Mouse (Mus musculus): ENCODE measurements around the gene Itk.

Gene Itk

DNA sequence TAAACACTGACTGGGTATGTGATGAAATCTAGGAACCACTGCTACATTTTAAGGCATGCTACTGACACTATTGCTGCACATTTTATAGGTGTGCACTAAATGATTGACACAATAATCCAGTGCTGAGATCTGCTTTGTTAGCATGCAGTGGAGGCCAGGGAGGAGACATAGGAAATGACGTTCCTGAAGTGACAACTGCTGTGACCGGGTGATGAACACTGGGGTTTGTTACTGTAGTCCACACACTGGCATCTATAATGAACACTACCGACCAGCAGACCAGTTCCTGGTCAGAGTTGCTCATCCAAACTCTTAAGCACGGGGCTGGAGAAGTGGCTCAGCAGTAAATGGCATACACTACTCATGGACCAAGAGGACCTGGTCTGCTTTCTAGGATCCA, 4.1 kb upstream of the Itk start:
- DNase-seq (ENCODE audit: low spot score) = no peak

DNA sequence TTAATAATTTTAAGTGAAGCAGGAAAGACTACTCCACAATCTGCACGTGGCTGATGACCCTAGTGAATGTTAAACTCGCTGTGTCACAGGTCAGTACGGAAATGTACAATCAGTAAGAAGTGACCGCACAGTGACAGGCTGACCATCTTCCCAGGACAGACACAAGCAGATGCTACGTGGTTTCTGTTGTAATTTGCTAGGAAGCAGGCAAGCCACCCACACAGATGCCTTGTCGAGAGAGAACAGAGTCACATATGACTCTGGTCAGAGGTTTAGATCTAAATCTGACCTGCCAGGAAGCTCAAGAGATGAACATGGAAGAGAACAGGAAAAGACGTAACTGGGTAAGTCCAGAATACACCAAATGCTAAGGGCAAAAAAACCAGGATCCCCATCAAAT, 3.6 kb upstream of the Itk start:
- DNase-seq (ENCODE audit: low spot score) = no peak

DNA sequence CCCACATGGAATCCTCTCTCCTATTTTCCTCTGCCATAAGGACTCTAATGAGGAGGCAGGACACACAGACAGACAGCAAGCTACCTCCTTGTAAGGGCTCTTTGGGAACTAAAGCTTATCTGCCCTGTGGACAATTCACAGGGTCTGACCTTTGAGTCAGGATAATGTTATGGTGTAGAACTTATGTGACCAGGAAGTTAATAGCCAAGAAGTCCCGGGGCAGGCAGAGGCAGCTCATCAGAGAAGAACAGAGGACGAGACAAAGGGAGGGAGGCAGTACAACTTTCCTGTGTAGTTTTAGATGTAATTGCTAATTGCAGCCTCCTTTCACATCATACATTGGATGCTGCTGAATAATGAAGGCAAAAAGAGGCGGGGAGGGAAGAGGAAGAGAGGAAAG, 1.3 kb upstream of the Itk start:
- DNase-seq (ENCODE audit: low spot score) = no peak

DNA sequence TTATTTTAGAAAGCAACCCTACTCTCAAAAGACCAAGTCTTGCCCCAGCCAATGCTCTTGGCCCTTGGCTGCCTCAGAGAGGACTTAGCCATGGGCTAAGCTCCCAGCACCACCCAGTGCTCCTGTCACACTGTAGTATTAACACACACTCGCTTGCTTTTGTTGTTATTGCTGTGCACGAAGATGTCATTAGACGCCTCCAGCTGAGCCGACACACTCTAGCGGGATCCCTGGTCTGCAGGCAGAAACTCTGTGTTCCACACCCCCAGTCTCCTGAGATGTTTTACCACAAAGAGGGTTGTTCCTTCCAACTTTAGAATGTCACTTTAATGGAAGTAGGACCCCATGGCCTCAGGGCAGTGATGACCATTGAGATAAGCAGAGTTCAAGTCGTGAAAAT, 877 bp downstream of the Itk start:
- no peak for DNase-seq (ENCODE audit: low spot score)

DNA sequence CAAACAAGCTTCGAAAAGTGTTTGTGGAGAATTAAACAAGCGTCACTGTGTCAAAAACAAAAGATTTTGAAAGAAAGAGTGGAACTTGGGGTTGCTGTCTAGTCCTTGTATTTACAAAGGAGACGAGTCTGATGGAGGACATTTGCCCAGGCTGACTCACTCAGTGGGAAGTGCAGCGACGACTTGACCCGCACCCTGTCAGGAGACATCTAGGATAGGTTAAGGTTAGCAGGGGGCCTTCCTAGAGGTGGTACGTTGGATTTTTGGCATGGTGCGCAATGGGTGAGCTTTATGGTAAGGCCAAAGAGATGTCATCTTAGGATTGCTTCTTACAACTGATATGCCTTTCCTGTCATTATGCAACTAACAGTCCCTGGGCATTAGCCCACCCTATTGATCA, 2.3 kb downstream of the Itk start:
- DNase-seq (ENCODE audit: low spot score) = no peak

DNA sequence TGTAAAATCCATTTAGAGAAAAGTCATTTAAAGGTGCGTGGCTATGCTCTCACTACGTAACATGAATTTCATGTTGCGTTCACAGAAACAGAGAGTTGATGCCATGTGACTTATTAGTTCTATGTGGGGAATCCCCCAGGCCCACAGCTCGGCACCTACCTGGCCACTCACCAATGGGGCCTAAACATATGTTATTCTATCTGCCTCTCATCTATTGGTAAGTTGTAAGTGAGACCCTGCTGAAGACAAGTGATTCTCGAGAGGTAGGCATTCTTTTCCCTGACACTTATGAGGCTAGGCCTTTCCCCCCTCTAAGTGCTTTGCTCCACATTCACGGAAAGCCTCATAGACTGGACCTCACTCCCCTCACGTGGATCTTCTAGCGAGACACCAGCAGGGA, 2.8 kb downstream of the Itk start:
- no peak for DNase-seq (ENCODE audit: low spot score)

DNA sequence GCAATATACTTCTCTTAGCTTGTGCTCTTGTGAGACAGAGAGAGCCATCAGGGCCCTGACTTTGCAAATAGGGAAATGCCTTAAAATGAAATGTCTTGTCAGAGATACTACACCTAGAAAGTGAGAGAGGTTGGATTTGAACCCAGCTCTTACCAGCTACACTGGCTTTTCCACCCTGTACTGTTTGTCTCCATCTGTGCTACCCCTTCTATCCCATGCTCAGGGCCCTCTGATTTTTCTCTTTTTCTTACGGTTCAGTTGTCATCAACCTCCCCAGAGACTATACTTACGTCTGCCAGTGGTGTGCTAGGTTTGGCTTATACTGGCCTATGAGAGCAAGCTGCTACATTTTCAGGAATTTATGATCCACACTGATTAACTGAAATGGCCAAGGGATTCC, 4.4 kb downstream of the Itk start:
- DNase-seq (ENCODE audit: low spot score) = no peak

DNA sequence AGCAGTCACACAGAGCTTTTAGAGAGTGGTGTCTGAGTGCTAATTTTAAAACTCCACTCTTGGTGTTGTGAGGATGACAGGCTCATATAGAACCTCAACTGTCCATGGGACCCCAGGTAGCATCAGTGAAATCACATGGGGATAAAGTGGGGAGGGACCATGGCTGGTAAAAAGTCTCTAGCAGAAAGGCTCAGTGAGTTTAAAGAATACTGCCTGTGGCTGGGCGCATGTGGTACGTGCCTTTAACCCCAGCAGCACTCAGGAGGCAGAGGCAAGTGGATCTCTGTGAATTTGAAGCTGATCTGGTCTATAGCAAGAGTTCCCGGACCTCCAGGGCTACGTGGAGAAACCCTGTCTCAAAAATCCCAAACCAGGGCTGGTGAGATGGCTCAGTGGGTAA, 6.8 kb downstream of the Itk start:
- DNase-seq (ENCODE audit: low spot score) = no peak

DNA sequence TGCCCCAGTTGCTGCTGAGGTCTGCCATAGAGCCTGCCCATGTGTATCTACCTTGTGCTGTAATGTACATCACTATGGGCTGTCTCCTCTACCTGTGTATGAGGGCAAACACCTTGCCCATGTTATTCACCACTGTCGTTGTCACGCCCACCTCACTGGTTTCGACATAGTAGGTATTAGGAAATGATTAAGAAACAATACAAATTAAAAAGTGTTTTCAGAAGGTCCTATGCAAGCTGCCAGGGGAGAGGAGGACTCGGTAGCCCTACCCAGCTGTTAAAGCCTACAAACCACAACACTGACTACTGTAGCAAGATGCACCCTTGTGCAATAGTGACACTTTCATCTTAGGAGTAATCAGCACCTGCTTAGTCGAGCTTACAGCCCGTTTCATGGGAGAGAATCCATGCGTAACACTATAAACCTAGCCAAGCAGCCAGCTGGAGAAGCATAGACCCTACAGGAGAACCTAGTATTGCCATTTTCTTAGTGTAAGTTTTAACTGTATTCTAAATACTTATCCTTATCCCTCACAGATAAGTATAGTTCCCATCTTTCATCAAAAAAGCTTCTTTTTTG, 9.1 kb downstream of the Itk start:
- DNase-seq (ENCODE audit: low spot score) = no peak

DNA sequence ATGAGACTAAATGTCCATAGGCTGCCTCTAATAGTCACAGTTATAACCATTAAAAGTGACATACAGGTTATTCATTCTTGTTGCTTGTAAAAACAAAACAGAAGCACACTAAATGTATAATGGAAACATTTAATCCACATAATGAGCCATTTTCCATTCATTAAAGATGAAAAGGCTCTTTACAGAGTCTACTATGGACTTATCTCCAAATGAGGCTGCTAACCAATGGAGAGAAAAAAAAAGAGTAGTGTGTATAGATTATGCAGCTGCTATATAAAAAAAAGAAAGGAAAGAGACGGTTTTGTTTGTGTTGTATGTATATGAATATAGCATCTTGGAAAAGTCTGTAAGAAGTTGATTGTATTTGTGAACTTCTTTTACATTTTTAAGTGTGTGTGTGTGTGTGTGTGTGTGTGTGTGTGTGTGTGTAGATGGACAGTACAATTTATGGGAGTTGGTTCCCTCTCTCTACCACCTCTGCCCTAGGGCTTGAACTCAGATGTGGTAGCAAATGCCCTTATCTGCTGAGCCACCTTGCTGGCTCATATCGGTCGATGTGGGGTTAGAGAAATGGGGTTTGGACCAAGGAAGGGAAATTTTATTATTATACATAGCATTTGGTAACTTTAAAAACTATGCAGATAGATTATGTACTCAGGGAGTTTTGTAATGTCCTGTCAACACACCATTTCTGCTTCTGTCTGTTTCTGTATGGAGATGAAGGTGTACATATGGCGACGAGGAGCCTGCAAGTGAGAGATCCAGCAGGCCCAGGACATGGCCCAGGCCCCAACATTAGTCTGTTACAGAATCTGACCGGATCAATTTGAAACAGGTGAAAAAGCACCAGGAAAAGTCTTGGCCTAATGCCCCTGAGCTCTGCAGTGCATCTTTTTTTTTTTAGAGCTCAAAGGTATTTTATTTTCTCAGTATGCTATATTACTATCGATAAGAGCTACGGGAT, 11.2 kb downstream of the Itk start:
- no peak for DNase-seq (ENCODE audit: low spot score)

DNA sequence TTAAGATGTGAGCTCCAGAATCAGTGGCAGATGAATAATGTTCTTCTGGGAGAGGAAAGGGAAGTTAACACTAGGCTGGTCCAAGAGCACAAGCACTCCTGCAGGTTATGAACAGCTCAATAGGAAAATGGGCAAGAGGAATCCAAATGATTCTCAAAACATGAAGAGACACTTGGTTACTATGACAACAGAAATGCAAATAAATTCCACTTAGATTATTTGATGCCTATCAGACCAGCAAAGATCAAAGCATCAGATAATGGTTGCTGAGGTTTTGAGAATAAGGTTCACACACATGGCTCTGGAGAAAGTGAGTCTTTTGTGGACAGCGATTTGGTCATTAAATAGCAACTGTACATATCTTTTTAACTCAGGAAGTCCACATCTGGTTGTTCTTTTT, 12.0 kb downstream of the Itk start:
- no peak for DNase-seq (ENCODE audit: low spot score)

DNA sequence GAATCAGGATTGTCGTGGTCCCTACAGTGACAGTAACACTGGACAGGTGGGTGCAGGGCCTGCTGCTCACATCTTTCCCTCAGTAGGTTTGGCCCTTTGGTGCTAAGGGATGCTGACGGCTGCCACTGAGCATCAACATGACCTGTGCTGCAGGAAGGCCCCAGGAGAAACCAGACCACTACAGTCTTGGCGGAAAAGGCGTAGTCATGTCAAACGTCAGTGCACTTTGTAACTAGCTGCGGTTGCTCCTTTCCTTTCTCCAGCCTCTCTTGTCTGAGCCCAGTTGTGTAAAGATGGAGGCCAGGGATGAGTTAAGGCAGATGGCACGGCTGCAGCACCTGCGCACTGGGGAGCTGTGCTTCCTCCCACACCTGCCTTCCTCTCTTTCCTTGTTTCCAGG, 14.3 kb downstream of the Itk start:
- DNase-seq (ENCODE audit: low spot score) = no peak

DNA sequence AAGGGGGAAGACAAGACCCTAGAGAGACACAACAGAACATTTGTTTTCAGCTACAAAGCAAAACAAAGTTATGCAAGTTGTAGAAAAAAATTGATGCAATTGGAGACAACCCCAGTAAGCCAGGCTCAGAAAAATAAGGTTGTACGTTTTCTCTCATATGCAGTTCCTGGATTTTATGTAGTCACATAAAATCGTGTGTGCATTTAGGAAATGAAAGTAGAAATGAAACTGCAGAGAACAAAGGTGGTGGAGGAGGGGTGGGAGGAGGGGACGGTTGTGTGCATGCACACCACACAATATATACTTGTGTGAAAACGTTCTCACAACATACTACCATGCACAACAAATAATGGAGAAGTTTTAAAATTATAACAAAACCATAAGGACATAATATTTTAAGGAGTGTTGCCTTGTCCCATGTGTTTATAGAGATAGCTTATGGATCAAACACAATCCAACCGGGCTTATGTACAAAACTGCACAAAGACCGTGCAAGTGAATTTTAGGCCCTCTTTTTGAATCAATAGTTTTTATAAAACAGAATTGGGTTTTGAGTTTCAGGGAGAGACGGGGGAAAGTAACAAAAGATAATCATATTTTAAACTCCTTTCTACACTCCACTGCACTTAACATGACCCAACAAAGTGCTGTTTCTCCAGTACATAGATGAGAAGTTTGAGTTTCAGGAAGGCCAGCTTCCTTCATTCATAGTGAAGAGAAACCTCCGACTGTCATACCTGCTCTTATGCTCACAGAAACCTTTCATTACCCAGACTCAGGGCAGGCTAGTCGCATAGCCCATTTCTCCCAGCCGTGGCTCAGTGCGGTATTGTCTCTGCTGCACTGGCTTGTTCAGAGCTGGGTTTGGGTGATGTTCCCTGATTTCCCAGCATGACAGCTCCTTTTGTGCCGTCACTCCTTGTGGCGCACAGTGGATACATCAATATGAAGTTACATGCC, 16.0 kb downstream of the Itk start:
- DNase-seq (ENCODE audit: low spot score) = no peak

DNA sequence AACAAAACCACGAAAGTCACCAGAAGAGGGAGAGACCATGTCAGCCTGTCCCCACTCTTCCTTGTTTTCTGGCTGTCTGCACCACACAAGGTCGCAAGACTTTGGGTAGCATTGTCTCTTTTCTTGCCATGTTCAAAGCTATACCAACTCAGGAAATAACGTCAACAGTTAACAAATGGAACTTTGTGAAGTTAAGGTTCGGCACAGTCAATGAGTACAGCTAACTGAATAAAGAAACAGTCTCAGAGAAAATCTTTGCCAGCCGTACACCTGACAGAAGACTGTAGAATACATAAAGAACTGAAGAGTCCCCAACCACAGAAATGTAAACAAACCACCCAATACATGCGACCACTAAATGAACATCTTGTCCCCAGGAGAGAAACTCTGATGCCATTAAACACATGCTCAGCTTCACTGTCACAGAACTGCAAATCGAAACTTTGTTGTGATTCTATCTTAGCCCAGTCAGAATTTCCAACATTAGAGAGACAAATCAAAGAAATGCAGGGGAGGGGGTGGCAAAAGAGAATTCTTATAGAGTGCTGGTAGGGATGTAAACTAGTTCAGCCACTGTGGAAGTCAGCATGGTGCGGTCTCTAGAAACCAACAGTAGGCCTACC, 16.9 kb downstream of the Itk start:
- no peak for DNase-seq (ENCODE audit: low spot score)

DNA sequence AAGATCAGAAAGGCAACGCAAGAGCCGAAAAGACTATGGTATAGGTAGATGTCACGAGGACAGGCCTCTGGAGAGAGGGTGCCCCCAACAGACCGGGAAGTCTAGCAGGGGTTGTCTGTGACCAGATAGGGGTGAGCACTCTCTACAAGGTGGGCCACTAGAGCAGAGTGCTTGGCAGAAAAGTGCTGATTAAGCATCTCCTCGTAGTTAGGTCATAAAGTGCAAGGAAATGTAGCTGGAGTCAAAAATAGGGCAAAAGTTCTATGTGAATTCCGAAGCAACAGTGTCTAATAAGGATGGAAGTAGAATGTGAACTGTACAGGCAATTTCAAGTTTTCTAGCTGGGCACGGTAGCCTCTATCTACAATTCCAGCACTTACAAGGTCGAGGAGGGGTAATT, 18.1 kb downstream of the Itk start:
- DNase-seq (ENCODE audit: low spot score) = no peak

DNA sequence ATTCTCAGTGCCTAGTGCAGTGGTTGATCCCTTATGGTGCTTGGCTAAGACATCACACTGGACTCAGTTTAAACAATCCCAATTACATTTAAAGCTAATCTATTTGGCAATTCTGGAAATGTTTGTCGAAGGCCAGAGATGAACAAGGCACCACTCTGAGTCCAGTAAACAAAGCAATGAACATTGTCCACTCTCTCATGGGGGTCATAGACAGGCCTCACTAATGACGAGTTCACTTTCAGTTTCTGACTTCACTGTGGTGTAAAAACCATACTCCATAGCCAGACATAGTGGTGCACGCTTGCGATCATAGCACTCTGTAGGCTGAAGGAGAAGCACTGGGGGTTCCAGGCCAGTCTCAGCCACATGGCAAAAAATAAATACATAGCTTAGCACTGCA, 18.9 kb downstream of the Itk start:
- DNase-seq (ENCODE audit: low spot score) = no peak

DNA sequence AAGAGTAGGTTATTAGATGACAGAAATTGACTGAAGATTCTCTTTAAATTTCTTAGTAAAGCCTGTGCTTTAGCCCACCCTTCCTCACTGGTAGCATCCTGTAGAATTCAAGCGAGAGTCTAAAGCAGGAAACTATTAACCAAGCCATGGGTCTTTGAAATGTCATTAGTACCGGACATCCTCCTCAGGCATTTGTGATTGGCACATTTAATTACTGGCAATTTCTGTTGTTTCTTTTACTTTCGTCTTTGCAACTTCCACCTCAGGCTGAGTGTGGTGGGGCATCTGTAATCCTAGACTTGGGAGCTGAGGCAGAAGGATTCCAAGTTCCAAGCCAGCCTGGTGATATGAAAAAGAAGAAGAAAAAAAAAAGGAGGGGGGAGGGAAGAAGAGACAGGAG, 23.0 kb downstream of the Itk start:
- no peak for DNase-seq (ENCODE audit: low spot score)

DNA sequence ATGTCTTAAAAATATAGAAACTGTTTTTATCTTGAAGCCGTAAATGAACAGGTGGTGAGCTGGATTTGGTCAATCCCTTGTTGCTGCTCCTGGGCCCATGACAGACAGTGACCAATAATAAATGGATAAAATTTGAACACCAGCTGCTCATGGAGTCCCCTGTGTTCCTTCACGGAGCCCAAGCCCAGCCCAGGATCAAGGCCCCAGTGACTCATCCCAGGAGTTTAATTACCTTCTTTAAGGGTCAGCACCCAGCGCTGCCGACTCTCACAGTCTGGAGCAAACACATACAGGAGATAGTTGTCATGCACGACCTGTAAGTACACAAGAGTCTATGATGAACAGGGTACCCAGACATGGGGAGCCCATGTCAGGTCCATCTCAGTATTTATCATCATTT, 23.6 kb downstream of the Itk start:
- DNase-seq (ENCODE audit: low spot score) = no peak

DNA sequence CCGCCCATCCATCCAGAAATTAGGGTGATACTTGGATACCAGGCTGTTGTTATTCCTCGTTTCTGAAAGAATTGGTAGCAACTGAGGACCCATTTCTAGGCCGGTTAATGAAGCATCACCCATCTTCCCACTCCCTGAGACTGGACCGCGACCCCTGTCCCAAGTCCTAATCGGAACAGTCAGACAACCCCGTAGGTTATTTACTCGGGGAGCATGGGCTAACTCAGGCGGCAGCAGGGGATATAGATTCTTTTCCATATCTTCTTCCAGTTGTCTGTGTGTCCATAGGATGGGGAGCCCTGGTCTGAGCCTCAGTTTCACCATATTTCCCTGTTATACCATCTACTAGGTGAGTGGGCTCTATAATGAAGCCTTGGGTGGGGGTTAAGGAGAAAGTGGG, 25.5 kb downstream of the Itk start:
- DNase-seq (ENCODE audit: low spot score) = no peak

DNA sequence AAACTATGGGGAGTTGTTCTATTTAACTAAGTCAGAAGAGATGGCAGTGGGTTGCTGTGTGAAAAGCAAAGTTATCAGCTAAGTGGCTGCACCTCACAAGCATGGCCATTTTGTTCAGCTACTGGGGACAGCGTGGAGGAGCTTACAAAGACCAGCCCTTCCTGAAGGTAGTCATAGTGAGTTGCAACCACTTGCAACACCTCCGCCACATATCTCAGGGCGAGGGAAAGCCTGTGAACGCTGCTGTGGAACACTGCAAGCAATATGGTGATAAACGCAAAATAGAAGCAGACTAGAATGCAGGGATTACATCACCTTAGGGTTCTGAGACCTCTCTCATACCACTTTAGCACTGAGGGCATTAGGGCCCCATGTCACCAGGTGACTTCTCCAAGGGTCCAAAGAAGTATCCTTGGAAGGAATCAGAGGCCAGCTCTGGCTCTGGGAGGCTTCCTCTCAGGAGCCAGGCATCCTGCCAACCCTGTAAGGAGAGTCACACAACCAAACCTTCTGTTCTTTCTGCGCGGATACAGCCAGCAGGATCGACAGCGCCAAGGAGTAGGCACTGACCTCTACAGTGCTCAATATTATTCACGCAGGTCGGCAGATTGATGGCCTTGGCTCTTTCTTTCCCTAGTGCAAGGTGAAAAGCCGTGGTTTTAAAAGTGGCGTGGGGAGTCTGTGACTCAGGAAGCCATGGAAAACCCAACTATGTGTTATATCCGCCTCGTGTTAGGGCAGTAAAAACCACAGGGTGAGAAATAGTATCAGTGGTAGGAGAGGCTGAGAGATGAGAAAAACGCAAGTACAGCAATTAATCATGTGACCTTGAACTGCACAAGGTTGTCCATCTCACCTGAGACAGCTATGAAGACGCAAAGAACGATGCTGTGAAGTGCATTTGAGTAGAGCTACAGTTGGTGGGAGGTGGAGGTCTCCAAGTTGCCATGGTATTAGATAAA, 27.0 kb downstream of the Itk start:
- DNase-seq (ENCODE audit: low spot score) = no peak
